Mouse (Mus musculus): Measurements from ENCODE around the gene Gtpbp3. TPM values are rescaled to one million over a fixed set of nuclear protein-coding genes. Genes with fewer than 3 reads are reported as not detected.

The Gtpbp3 gene
- polyA plus RNA-seq, 1 experiment from 2014 or later, result 12.5 TPM

DNA sequence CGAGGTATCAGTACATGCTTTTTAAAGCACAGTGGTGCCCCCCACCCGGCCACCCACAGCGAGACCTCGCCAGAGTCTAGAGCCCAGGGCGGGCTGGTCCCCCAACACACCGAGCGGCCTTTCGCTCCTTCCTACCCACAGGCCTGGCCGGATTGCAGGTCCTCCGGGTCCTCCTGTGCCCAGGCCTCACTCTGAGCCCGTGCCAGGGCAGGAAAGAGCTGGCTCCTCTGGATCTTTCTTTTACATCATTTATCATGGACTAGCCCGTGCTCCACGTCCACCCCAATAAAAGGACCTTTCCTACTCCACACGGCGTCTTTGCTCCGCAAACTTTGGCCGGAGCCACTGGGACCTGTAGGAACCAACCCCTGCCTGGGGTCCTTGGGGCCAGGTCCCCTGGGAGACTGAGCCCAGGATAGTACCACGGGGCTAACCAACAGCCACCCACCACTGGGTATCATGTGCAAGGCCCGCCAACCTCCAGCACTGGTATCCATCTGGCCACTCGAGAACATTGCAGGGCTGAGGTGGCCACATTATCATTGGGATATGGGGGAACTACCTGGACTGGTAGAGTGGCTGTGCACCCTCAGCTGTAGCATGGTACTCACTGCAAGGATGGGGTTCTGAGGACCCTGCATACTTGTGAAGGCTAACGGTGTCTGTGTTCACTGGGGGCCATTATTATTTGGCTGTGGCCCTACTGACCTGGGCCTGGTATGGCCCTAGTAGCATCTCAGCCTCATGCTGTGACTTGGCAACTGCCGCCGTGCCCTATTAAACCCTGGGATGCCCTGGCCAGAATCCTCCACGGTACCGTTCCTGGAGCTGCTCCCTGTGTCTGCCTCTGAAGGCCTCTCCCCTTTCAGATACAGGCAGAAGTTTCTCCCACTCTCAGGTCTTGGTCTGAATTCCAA, 12.9 kb upstream of the Gtpbp3 start:
- Histone ChIP-seq H3K9me3 (replicated peaks; ENCODE audit: control insufficient read depth, low read length, poor library complexity, severe bottlenecking) (no peaks in the 10 kb centered on the region), H3K4me3 (ENCODE audit: low read depth, low read length) (no peak overlapping the region), H3K9ac (ENCODE audit: low read depth, low read length) (0 out of 2 replicates have a peak overlapping the region, but pooled peaks have one; percentile 12), H3K4me1 (ENCODE audit: control insufficient read depth, insufficient read depth, low read length) (peaks cover 21% of the 10 kb centered on the region), H3K27me3 (ENCODE audit: control insufficient read depth, insufficient read depth, low read depth, low read length) (no peaks in the 10 kb centered on the region), H3K27ac (ENCODE audit: low read length) (peak overlapping the region; percentile 91; the same call in 1 of the 2 replicates), H3K36me3 (ENCODE audit: control insufficient read depth, insufficient read depth, low read length) (peaks cover 32% of the 10 kb centered on the region), H3K4me2 (ENCODE audit: low read length) (no peak overlapping the region)
- ATAC-seq, result no peak; the same call in 1 of the 2 replicates
- 89% methylated on average over 25 of the region's 25 CpGs for WGBS

DNA sequence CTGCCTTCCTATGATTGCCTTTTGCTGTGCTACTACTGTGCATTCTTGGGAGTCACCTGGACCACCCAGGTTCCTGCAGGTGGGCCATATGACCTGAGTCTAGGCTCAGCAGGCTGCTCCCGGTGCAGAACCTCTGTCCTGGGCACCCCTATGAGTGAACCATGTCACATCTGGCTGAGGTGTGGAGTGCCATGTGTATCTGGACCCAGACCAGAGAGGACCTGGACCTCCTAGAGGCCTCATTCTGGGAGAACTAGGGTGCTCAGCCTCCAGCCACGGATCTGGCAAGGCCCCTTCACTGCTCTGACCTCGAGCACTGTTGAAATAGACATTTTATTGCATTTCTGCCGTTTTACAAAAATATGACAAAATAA, 12.2 kb upstream of the Gtpbp3 start:
- Histone ChIP-seq H3K36me3 (ENCODE audit: control insufficient read depth, insufficient read depth, low read length) (peaks cover 39% of the 10 kb centered on the region), H3K9me3 (replicated peaks; ENCODE audit: control insufficient read depth, low read length, poor library complexity, severe bottlenecking) (no peaks in the 10 kb centered on the region), H3K27me3 (ENCODE audit: control insufficient read depth, insufficient read depth, low read depth, low read length) (no peaks in the 10 kb centered on the region), H3K4me3 (ENCODE audit: low read depth, low read length) (peak overlapping the region; percentile 51), H3K9ac (ENCODE audit: low read depth, low read length) (peak overlapping the region; percentile 78), H3K4me2 (ENCODE audit: low read length) (peak overlapping the region; percentile 79), H3K4me1 (ENCODE audit: control insufficient read depth, insufficient read depth, low read length) (peaks cover 15% of the 10 kb centered on the region), H3K27ac (ENCODE audit: low read length) (peak overlapping the region; percentile 91)
- ATAC-seq, result peak; percentile 11; the same call in 1 of the 2 replicates
- WGBS, result 29% methylated on average over 4 of the region's 4 CpGs

DNA sequence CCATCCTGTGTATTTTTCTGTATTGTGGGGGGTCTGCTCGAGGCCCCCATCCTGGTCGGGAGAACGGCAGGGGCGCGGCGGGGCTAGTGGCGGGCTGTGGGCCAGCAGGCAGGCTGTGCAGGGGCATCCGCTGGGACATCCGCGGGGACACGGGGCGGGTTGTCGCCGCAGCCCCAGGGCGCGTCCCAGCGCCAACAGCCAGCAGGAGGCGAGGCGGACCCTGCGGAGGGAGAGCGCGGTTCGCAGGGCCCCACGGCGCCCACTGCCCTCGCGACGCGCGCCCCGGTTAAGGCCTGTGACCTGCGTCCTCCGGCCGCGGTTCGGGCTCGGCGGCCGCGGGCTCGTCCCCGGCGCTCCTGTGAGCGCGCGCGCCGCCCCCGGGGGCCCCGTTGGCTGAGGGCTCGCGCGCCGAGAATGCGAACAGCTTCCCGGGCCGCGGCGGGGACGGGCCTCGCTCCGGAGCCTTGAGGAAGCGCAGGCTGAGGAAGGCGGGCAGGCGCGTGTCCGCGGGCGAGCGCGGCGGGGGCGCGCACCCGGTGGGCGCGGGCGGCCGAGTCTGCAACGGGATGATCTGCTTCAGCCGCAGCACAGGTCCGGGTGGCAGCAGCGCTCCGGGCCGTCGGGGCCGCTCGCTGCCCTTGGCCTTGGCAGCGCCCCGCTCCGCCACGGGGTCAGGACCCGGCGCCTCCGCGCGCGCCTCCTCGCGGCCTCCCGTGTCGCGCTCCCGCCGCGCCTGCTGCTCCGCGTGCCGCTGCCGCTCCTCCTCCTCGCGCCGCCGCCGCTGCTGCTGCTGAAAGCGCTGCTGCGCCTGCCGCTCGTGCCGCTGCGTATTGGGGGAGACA, 11.6 kb upstream of the Gtpbp3 start:
- peak; percentile 56 for ATAC-seq
- H3K4me3 ChIP-seq (ENCODE audit: low read depth, low read length), result peak overlapping the region; percentile 51
- peak overlapping the region; percentile 78 for H3K9ac ChIP-seq (ENCODE audit: low read depth, low read length)
- no peaks in the 10 kb centered on the region for H3K9me3 ChIP-seq (replicated peaks; ENCODE audit: control insufficient read depth, low read length, poor library complexity, severe bottlenecking)
- H3K36me3 ChIP-seq (ENCODE audit: control insufficient read depth, insufficient read depth, low read length), result peaks cover 39% of the 10 kb centered on the region
- peaks cover 12% of the 10 kb centered on the region for H3K4me1 ChIP-seq (ENCODE audit: control insufficient read depth, insufficient read depth, low read length)
- H3K27me3 ChIP-seq (ENCODE audit: control insufficient read depth, insufficient read depth, low read depth, low read length), result no peaks in the 10 kb centered on the region
- H3K27ac ChIP-seq (ENCODE audit: low read length), result peak overlapping the region; percentile 91
- peak overlapping the region; percentile 79 for H3K4me2 ChIP-seq (ENCODE audit: low read length)
- under 1% methylated on average over 63 of the region's 121 CpGs for WGBS

DNA sequence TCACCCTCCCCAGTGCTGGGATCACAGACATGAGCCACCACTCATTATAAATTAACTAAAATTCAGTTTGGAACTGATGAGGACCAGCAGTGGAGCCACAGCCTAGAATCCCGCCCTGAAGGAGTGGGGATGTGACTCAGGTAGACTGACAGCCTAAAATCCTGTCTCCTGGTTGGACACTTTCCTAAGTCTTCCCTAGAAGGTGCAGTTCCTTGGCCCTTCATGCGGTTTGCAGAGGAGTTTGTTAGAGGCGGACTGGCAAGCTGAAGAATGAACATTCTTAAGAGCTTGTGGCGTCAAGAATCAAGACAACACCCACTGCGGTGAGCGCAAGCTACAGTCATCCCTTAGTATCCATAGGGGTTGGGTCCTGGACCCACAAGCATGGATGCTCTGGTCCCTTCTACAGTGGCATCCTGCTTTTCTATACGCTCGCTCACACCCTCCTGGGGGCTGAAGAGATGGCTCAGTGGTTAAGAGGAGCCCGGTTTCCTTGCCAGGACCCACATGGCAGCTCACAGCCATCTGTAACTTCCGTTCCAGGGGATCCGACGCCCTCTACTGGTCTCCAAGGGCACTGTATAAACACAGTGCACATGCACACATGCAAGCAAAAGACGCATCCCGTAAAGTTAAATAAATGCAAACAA, 10.6 kb upstream of the Gtpbp3 start:
- peak overlapping the region; percentile 91 for H3K27ac ChIP-seq (ENCODE audit: low read length)
- no peak for ATAC-seq
- peaks cover 12% of the 10 kb centered on the region for H3K4me1 ChIP-seq (ENCODE audit: control insufficient read depth, insufficient read depth, low read length)
- WGBS, result 43% methylated on average over 14 of the region's 14 CpGs
- peak overlapping the region; percentile 51 for H3K4me3 ChIP-seq (ENCODE audit: low read depth, low read length)
- peak overlapping the region; percentile 79 for H3K4me2 ChIP-seq (ENCODE audit: low read length)
- peaks cover 34% of the 10 kb centered on the region for H3K36me3 ChIP-seq (ENCODE audit: control insufficient read depth, insufficient read depth, low read length)
- no peaks in the 10 kb centered on the region for H3K9me3 ChIP-seq (replicated peaks; ENCODE audit: control insufficient read depth, low read length, poor library complexity, severe bottlenecking)
- H3K27me3 ChIP-seq (ENCODE audit: control insufficient read depth, insufficient read depth, low read depth, low read length), result no peaks in the 10 kb centered on the region
- peak overlapping the region; percentile 78 for H3K9ac ChIP-seq (ENCODE audit: low read depth, low read length)

GRCm38 (mm10) chr8:71478943-71479342, 9.0 kb upstream of the Gtpbp3 start:
- Histone ChIP-seq H3K36me3 (ENCODE audit: control insufficient read depth, insufficient read depth, low read length) (peaks cover 32% of the 10 kb centered on the region), H3K4me2 (ENCODE audit: low read length) (no peak overlapping the region), H3K4me3 (ENCODE audit: low read depth, low read length) (no peak overlapping the region), H3K9me3 (replicated peaks; ENCODE audit: control insufficient read depth, low read length, poor library complexity, severe bottlenecking) (no peaks in the 10 kb centered on the region), H3K4me1 (ENCODE audit: control insufficient read depth, insufficient read depth, low read length) (peaks cover 16% of the 10 kb centered on the region), H3K27ac (ENCODE audit: low read length) (no peak overlapping the region), H3K27me3 (ENCODE audit: control insufficient read depth, insufficient read depth, low read depth, low read length) (no peaks in the 10 kb centered on the region), H3K9ac (ENCODE audit: low read depth, low read length) (no peak overlapping the region)
- WGBS, result 88% methylated on average over 11 of the region's 11 CpGs
- ATAC-seq, result no peak

- WGBS, result 57% methylated on average over 8 of the region's 8 CpGs
- Histone ChIP-seq H3K9ac (ENCODE audit: low read depth, low read length) (no peak overlapping the region), H3K4me1 (ENCODE audit: control insufficient read depth, insufficient read depth, low read length) (peaks cover 21% of the 10 kb centered on the region), H3K4me3 (ENCODE audit: low read depth, low read length) (no peak overlapping the region), H3K9me3 (replicated peaks; ENCODE audit: control insufficient read depth, low read length, poor library complexity, severe bottlenecking) (no peaks in the 10 kb centered on the region), H3K27ac (ENCODE audit: low read length) (no peak overlapping the region), H3K4me2 (ENCODE audit: low read length) (no peak overlapping the region), H3K36me3 (ENCODE audit: control insufficient read depth, insufficient read depth, low read length) (peaks cover 18% of the 10 kb centered on the region), H3K27me3 (ENCODE audit: control insufficient read depth, insufficient read depth, low read depth, low read length) (no peaks in the 10 kb centered on the region)
- ATAC-seq, result no peak
Observed at GRCm38 (mm10) chr8:71483932-71484331, 4.0 kb upstream of the Gtpbp3 start.

- Histone ChIP-seq H3K4me3 (ENCODE audit: low read depth, low read length) (peak overlapping the region; percentile 93), H3K36me3 (ENCODE audit: control insufficient read depth, insufficient read depth, low read length) (peaks cover 14% of the 10 kb centered on the region), H3K9me3 (replicated peaks; ENCODE audit: control insufficient read depth, low read length, poor library complexity, severe bottlenecking) (no peaks in the 10 kb centered on the region), H3K27ac (ENCODE audit: low read length) (no peak overlapping the region), H3K4me1 (ENCODE audit: control insufficient read depth, insufficient read depth, low read length) (peaks cover 29% of the 10 kb centered on the region), H3K27me3 (ENCODE audit: control insufficient read depth, insufficient read depth, low read depth, low read length) (no peaks in the 10 kb centered on the region), H3K9ac (ENCODE audit: low read depth, low read length) (peak overlapping the region; percentile 98), H3K4me2 (ENCODE audit: low read length) (peak overlapping the region; percentile 92)
- ATAC-seq, result no peak
- WGBS, result 94% methylated on average over 19 of the region's 19 CpGs
Observed at GRCm38 (mm10) chr8:71484736-71485135, 3.2 kb upstream of the Gtpbp3 start.

GRCm38 (mm10) chr8:71485142-71486135, 2.5 kb upstream of the Gtpbp3 start, which contains the start of gene Ano8:
Gene Ano8 (minus strand): TSS chr8:71485963.
- WGBS, result 5% methylated on average over 54 of the region's 58 CpGs
- peak within 1 kb of the TSS; percentile 93 for H3K4me3 ChIP-seq (ENCODE audit: low read depth, low read length)
- peaks cover 29% of the 10 kb centered on the region for H3K4me1 ChIP-seq (ENCODE audit: control insufficient read depth, insufficient read depth, low read length)
- peak within 1 kb of the TSS; percentile 87 for H3K27ac ChIP-seq (ENCODE audit: low read length)
- peak within 1 kb of the TSS; percentile 98 for H3K9ac ChIP-seq (ENCODE audit: low read depth, low read length)
- peak within 1 kb of the TSS; percentile 92 for H3K4me2 ChIP-seq (ENCODE audit: low read length)
- no peaks in the 10 kb centered on the region for H3K9me3 ChIP-seq (replicated peaks; ENCODE audit: control insufficient read depth, low read length, poor library complexity, severe bottlenecking)
- no peaks in the 10 kb centered on the region for H3K27me3 ChIP-seq (ENCODE audit: control insufficient read depth, insufficient read depth, low read depth, low read length)
- H3K36me3 ChIP-seq (ENCODE audit: control insufficient read depth, insufficient read depth, low read length), result peaks cover 10% of the 10 kb centered on the region
- ATAC-seq, result peak; percentile 77
